Comparison of ENCODE assay signal across 20 mouse cellular contexts in the genomic region with DNA sequence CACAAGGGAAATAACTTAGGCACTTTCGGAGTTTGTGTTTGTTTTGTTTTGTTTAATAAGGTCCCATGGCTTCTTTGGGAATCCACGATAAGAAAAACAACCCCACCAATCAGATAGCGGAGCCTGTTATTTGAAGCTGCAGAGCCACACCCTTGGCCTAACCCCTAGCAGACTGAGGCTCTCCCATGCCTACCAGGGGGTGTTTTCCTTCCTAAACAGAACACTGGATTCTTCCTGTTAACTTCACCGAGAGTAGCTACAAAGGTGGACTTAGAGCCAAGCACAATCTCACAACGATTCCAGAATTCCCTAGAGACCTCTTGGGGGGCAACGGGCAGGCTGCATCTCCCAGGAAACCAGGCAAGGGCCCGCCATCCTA. TPM values are rescaled to one million over a fixed set of nuclear protein-coding genes. Genes with fewer than 3 reads are reported as not detected.
DNase-seq lines count a peak whose midpoint lies in the region; ATAC-seq and TF ChIP-seq lines count a peak whose summit lies in the region.
"Had no signal": no experiment of that assay in that cellular context is flagged by ENCODE, and none has a peak within 500 bp of the region (broad histone marks: within the 10 kb centered on the region; RNA-seq: fewer than 3 reads in every experiment).

No protein-coding gene starts in this region.

- H3K4me3 ChIP-seq in heart, embryonic 11.5 days (ENCODE audit: low read depth, low read length) = no peak overlapping the region
- no peak overlapping the region for H3K4me3 ChIP-seq in limb, embryonic 12.5 days (replicated peaks)
- no peak overlapping the region for H3K4me3 ChIP-seq in limb, embryonic 10.5 days
- peak overlapping the region in 1 of 2 experiments; percentile 59; a peak in 2 of 4 replicates for H3K4me3 ChIP-seq in ES-E14 (ENCODE audit: insufficient read depth in 1 of 2, low read depth in 1 of 2, low read length in 2 of 2, poor library complexity in 1 of 2, severe bottlenecking in 1 of 2)
- H3K4me3 ChIP-seq in liver, embryonic 14.5 days (ENCODE audit: insufficient read depth in 1 of 2, low read depth in 2 of 2, low read length in 2 of 2) = no peak overlapping the region
- H3K4me3 ChIP-seq: erythroblast, embryonic 14.5 days; intestine, embryonic 15.5 days; left cerebral cortex, adult 2 months; megakaryocyte, embryonic 14.5 days had no signal

- no peaks in the 10 kb centered on the region for H3K4me1 ChIP-seq in heart, embryonic 11.5 days (ENCODE audit: control insufficient read depth, insufficient read depth, low read length)
- peaks cover 6% of the 10 kb centered on the region for H3K4me1 ChIP-seq in limb, embryonic 12.5 days (replicated peaks)
- H3K4me1 ChIP-seq in limb, embryonic 10.5 days = peaks cover 15% of the 10 kb centered on the region
- peaks cover 7 to 18% of the 10 kb centered on the region in 2 experiments; a peak in 2 of 4 replicates for H3K4me1 ChIP-seq in ES-E14 (ENCODE audit: control insufficient read depth in 2 of 2, insufficient read depth in 2 of 2, low read length in 2 of 2, poor library complexity in 1 of 2)
- peaks cover 10 to 20% of the 10 kb centered on the region in 2 experiments for H3K4me1 ChIP-seq in liver, embryonic 14.5 days (replicated peaks; ENCODE audit: control insufficient read depth in 2 of 2, insufficient read depth in 2 of 2, low read length in 1 of 2)

- in situ Hi-C loops in ES-E14 (cut with MboI; ENCODE audit: low sequenced_read_pairs in 2 of 2, unreplicated experiment in 2 of 2) = no loop called here

- no peak overlapping the region for H3K9ac ChIP-seq in heart, embryonic 11.5 days (ENCODE audit: low read depth, low read length)
- no peak overlapping the region for H3K9ac ChIP-seq in limb, embryonic 12.5 days (replicated peaks)
- peak overlapping the region; percentile 41; the same call in 1 of the 2 replicates for H3K9ac ChIP-seq in ES-E14 (ENCODE audit: insufficient read depth, low read depth, low read length, poor library complexity, severe bottlenecking)
- H3K9ac ChIP-seq in liver, embryonic 14.5 days (replicated peaks) = no peak overlapping the region
- H3K9ac ChIP-seq: heart, embryonic 15.5 days; intestine, embryonic 15.5 days had no signal

- ATAC-seq in heart, embryonic 11.5 days (replicated peaks; ENCODE audit: insufficient number of reproducible peaks, low FRiP score, low TSS enrichment) = no peak
- ATAC-seq in limb, embryonic 12.5 days (ENCODE audit: insufficient number of reproducible peaks, insufficient read depth, low FRiP score, low TSS enrichment, low read depth) = no peak
- ATAC-seq in liver, embryonic 14.5 days (ENCODE audit: insufficient read depth) = peak; percentile 71
- ATAC-seq in cerebellum, adult (ENCODE audit: insufficient number of reproducible peaks, low FRiP score, low TSS enrichment) = no peak
- ATAC-seq: forebrain, embryonic 14.5 days; Patski had no signal

- TF ChIP-seq CTCF in liver, embryonic 14.5 days (IDR thresholded peaks at IDR 0.05; ENCODE audit: low read depth) = no peak

- H3K27me3 ChIP-seq in heart, embryonic 11.5 days (ENCODE audit: control insufficient read depth, insufficient read depth, low read length) = peaks cover 8% of the 10 kb centered on the region; the same call in 1 of the 2 replicates
- H3K27me3 ChIP-seq in limb, embryonic 12.5 days = peaks cover 4% of the 10 kb centered on the region; the same call in 1 of the 2 replicates
- peaks cover 15% of the 10 kb centered on the region; the same call in 1 of the 2 replicates for H3K27me3 ChIP-seq in limb, embryonic 10.5 days (ENCODE audit: low read depth, poor library complexity, severe bottlenecking)
- no peaks in the 10 kb centered on the region for H3K27me3 ChIP-seq in liver, embryonic 14.5 days (ENCODE audit: control insufficient read depth, insufficient read depth, low read length)
- H3K27me3 ChIP-seq: neural tube, embryonic 13.5 days; Patski had no signal

- H3K36me3 ChIP-seq in heart, embryonic 11.5 days (ENCODE audit: control insufficient read depth, insufficient read depth, low read length) = no peaks in the 10 kb centered on the region
- no peaks in the 10 kb centered on the region for H3K36me3 ChIP-seq in limb, embryonic 12.5 days
- H3K36me3 ChIP-seq in limb, embryonic 10.5 days = no peaks in the 10 kb centered on the region
- no peaks in the 10 kb centered on the region for H3K36me3 ChIP-seq in ES-E14 (ENCODE audit: control insufficient read depth, insufficient read depth, low read length, poor library complexity, severe bottlenecking)
- H3K36me3 ChIP-seq in liver, embryonic 14.5 days (replicated peaks; ENCODE audit: control insufficient read depth, insufficient read depth, low read depth) = no peaks in the 10 kb centered on the region
- H3K36me3 ChIP-seq: heart, embryonic 15.5 days; intestine, embryonic 15.5 days; limb, embryonic 13.5 days; neural tube, embryonic 13.5 days had no signal

- 0 out of 2 replicates have a peak overlapping the region, but pooled peaks have one; percentile 1 for H3K4me2 ChIP-seq in heart, embryonic 11.5 days
- 0 out of 2 replicates have a peak overlapping the region, but pooled peaks have one; percentile 48 for H3K4me2 ChIP-seq in limb, embryonic 12.5 days
- peak overlapping the region; percentile 32 for H3K4me2 ChIP-seq in liver, embryonic 14.5 days (ENCODE audit: low read depth)

- 0 out of 2 replicates have a peak, but pooled peaks cover 2% of the 10 kb centered on the region for H3K9me3 ChIP-seq in heart, embryonic 11.5 days (replicated peaks; ENCODE audit: control insufficient read depth, low read length)
- H3K9me3 ChIP-seq in limb, embryonic 12.5 days = no peaks in the 10 kb centered on the region
- H3K9me3 ChIP-seq in limb, embryonic 10.5 days (replicated peaks) = no peaks in the 10 kb centered on the region
- no peaks in the 10 kb centered on the region for H3K9me3 ChIP-seq in ES-E14 (ENCODE audit: control insufficient read depth, insufficient read depth, low read depth, low read length)
- no peaks in the 10 kb centered on the region for H3K9me3 ChIP-seq in liver, embryonic 14.5 days (ENCODE audit: control insufficient read depth, low read length)
- H3K9me3 ChIP-seq: heart, embryonic 15.5 days; intestine, embryonic 15.5 days; limb, embryonic 13.5 days; neural tube, embryonic 13.5 days had no signal

- DNase-seq in heart, adult 18-20 months = no peak
- no peak for DNase-seq in limb, embryonic 10.5 days (ENCODE audit: low spot score)
- no peak for DNase-seq in ES-E14 (ENCODE audit: low read depth, low spot score)
- no peak for DNase-seq in liver, embryonic 14.5 days (ENCODE audit: low read depth in 3 of 3, low spot score in 3 of 3)
- DNase-seq in adrenal gland, postnatal 14 days = no peak
- DNase-seq: adrenal gland, postnatal 36 days; cerebellum, adult 9-11 months; gastrocnemius, postnatal 36 days had no signal

- WGBS in heart, embryonic 11.5 days (ENCODE audit: insufficient replicate concordance) = 43% methylated on average over 7 of the region's 7 CpGs
- 58% methylated on average over 7 of the region's 7 CpGs for WGBS in limb, embryonic 12.5 days
- 58% methylated on average over 7 of the region's 7 CpGs for WGBS in limb, embryonic 10.5 days
- 34% methylated on average over 7 of the region's 7 CpGs for WGBS in liver, embryonic 14.5 days (ENCODE audit: insufficient replicate concordance)

- TF ChIP-seq EP300 in liver, embryonic 14.5 days (IDR thresholded peaks at IDR 0.05; ENCODE audit: low read depth) = no peak

- no peak overlapping the region for H3K27ac ChIP-seq in heart, embryonic 11.5 days (ENCODE audit: low read depth, low read length)
- H3K27ac ChIP-seq in limb, embryonic 12.5 days = no peak overlapping the region
- H3K27ac ChIP-seq in limb, embryonic 10.5 days = no peak overlapping the region
- H3K27ac ChIP-seq in ES-E14 (ENCODE audit: insufficient read depth, low read depth, low read length, poor library complexity, severe bottlenecking) = no peak overlapping the region
- H3K27ac ChIP-seq in liver, embryonic 14.5 days = no peak overlapping the region
- H3K27ac ChIP-seq: heart, embryonic 15.5 days; intestine, embryonic 15.5 days; left cerebral cortex, adult 2 months; limb, embryonic 13.5 days; neural tube, embryonic 13.5 days had no signal

TF ChIP-seq in ES-E14, 5 proteins besides CTCF, POLR2A, EP300 and RAD21:
- TF ChIP-seq CHD2 (IDR thresholded peaks at IDR 0.05; ENCODE audit: low read depth, low read length) (no peak), ZNF384 (IDR thresholded peaks at IDR 0.05; ENCODE audit: low read depth, low read length) (no peak), MAFK (IDR thresholded peaks at IDR 0.05; ENCODE audit: insufficient read depth, low read depth, low read length) (no peak), ZC3H11A (IDR thresholded peaks at IDR 0.05; ENCODE audit: borderline replicate concordance, low read depth, low read length) (no peak), HCFC1 (IDR thresholded peaks at IDR 0.05; ENCODE audit: borderline replicate concordance, insufficient read depth, low read length) (no peak)
TF ChIP-seq in ES-E14: peak in this region for 0.

RNA-seq across cellular contexts. Expression of gene Rpl31, which starts 5.1 kb away (rescaled TPM):
- polyA plus RNA-seq in heart, embryonic 11.5 days (2014; fragmentation: Nextera tagmentation; extraction: Ambion mirVana) = 408 and 438 TPM in 2 replicates
- 100 to 1,000 TPM; 431 to 565 TPM for total RNA-seq in heart, adult 18-20 months (2021)
- polyA plus RNA-seq in limb, embryonic 12.5 days (2016; fragmentation: Nextera tagmentation; extraction: Ambion mirVana) = 525 and 543 TPM in 2 replicates
- 467 and 570 TPM in 2 replicates for polyA plus RNA-seq in limb, embryonic 10.5 days (2016; fragmentation: Nextera tagmentation; extraction: Ambion mirVana)
- total RNA-seq in ES-E14 (2012; rRNA removed) = 1,395 and 1,593 TPM in 2 replicates
- polyA plus RNA-seq in liver, embryonic 14.5 days (2012; rRNA removed) = 523 and 947 TPM in 2 replicates
- polyA plus RNA-seq in liver, embryonic 14.5 days (2014; fragmentation: Nextera tagmentation; extraction: Ambion mirVana) = 541 and 573 TPM in 2 replicates
- 875 and 1,080 TPM in 2 replicates for total RNA-seq in adrenal gland, postnatal 14 days (2021)
